Mouse (Mus musculus): ENCODE measurements around the gene Gm11444. TPM values are rescaled to one million over a fixed set of nuclear protein-coding genes. Genes with fewer than 3 reads are reported as not detected.

Gm11444 gene
- polyA plus RNA-seq, 1 experiment: not detected

DNA sequence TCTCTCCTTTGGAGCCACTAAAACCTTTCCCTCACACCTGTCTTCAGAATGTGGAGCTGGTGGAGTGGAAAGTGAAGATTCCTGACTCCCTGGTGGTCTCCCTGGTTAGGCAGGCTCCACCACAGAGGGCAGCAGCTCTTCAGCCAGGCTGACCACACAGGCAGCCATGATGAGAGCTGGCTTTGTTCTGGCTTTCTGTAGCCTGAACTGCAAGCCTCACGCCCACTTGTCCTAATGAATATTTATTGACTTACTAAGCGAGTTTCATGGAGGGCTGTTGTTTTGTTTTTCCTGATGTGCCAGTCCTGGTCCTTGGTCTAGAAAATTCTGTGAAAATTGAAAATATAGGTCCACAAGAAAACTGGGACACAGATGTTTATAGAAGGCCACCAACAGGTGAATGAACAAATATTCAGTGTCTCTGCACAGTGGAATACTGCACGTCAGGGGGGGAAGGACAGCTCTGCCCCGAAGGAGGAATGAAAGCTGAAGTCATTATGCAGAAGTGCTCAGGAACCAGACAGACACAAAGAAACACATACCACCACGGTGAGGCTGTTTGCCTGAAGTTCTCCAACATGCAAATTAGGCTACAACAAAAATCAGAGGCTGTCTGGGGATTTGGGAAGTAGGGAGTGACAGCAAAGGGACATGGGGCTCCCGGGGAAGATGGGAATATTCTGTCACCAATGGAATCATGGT lies 8.0 kb upstream of the Gm11444 start:
- no peak for DNase-seq (ENCODE audit: low read depth)

DNA sequence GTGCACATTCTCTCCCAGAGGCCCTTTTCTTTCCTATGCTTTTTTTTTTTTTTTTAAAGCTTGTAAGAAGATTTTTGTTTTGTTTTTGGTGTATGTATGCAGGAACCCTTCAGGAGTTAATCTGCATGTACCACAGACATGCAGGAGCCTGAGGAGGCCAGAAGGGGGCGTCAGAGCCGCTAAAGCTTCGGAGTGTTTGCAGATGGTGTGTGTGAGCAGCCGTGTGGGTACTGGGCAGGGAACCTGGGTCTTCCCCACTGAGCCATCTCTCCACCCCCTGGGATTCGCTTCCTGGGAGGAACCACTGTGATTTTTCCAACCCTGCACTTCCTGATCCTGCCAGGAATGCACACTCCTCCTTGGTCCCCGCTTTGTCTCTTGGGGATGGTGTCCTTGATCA lies 625 bp upstream of the Gm11444 start:
- no peak for DNase-seq (ENCODE audit: low read depth)

DNA sequence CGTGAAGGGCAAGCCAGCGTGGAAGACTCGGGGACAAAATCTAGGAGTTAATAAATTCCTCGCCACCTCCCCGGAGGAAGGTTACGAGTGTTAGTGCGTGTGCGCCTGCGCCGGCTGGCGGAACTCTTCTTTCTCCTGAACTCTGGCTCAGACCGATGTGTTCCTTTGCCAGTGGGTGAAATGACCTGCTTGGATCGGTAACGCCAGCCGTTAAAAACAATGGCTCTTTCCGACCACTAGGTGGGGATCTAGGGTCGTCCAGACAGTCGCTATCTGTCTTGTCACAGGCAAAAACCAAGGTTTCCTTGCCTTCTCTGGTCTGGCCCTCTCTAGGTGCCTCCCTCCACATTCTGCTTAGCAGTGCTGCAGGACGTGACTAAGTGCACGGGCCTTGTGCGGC lies 1.1 kb downstream of the Gm11444 start:
- DNase-seq (ENCODE audit: low read depth): no peak

DNA sequence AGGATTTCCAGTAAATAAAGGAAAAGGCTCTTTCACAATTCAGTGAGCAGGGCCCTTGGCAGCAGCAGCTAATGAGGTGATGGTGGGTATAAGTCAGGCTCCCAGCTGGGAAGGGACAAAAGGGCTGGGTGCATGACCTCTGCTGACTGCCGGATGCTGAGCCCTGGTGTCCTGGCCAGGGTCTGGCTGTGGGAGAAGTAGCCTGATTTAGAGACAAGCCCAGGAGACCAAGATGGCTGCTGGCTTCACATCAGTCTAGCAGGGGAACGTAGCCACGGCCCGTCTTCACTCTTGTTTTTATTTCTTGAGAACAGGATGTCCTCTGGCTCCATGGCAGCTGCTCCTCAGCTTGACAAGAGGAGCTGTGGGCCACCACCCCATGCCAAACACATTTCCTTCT lies 3.6 kb downstream of the Gm11444 start:
- DNase-seq (ENCODE audit: low read depth): no peak

DNA sequence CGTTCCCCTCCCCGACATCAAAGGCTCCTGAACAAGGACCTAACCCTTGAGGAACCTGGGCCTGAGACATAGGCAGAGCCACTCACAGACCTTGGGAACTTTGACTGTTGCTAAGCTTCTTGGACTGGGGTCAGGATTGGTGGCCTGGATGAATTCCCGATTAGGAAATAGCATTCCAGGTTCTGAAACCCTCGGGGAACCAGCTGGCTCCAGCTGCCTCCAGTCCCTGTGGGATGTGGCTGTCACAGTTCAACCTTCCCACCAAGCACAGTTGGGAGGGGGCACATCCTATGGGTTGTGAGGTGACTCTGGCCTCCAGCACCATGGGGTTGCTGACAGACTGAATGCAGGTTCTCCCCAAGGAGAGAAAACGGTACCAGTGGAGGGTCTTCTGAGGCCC lies 4.2 kb downstream of the Gm11444 start:
- no peak for DNase-seq (ENCODE audit: low read depth)

DNA sequence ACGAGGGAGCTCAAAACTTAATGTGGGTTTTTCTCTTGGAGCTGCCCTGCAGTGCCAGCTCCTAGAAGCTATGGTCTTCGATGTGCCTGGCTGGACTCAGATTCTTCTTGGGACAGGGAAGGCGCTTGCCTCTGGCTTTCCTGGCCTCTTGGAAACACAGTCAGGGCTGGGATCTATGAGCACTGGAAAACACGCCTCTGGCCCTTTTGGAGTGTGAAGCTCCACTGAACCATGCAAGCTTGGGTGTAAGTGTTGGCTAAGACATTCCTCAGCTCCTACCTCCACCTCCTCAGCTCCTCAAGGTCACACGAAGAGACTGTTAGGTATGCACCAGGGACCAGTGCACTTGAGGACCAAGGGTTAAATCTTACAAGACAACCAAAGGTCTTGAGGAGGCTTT lies 5.2 kb downstream of the Gm11444 start:
- no peak for DNase-seq (ENCODE audit: low read depth)

DNA sequence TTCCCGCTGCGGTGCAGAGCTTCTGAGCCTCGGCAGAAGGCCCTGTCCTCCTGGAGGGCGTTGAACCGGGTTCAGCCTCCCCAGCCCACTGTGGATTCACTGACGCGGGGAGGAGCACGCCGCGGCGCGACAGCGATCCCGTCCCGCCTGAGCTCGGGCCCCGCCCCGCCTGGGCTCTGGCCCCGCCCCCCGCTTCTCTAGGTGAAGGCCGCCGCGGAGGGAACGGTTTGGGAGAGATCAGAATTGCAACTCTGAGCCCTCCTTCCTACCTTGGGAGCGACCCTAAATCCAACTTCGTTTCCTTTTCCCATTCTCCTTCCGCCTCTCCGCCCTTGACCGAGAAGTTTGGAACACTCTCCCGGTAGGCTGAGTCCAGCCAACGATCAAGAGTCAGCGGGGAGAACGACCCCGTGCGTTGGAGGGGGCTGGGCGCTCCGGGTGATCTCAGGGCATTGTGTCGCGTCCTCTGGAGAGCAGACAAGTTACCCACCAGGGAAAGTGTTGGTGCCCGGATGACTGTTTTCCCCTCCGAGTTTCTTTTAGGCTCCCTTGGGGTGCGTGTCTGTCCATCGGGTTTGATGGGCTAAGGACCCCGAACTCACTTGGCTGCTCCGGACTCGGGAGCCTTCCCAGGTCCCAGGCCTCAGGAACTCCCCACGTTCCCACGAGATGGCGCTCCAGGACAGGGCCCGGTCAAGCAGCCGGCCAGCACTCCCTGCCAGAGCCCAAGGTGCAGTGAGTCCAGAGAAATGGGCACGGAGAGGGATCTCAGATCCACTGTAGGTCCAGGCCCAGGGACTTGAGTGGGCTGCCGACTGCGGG lies 5.8 kb downstream of the Gm11444 start:
- DNase-seq (ENCODE audit: low read depth): no peak

DNA sequence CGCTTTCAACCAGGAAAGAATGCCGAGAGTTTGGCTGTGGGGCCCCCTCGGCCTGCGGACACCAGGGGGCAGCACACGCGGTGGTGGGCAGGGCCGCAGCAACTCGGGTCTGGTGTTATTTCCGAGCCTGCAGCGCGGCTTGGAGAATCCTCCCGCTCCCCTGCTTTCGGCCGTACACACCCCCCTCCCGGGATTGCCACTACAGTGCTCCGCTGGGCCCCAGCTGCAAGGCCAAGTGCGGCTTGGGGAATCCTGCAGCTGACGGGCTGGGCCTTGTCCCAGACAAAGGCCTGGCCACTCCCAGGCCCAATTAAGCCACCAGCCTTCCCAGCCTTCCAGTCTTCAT lies 6.8 kb downstream of the Gm11444 start:
- DNase-seq (ENCODE audit: low read depth): no peak

DNA sequence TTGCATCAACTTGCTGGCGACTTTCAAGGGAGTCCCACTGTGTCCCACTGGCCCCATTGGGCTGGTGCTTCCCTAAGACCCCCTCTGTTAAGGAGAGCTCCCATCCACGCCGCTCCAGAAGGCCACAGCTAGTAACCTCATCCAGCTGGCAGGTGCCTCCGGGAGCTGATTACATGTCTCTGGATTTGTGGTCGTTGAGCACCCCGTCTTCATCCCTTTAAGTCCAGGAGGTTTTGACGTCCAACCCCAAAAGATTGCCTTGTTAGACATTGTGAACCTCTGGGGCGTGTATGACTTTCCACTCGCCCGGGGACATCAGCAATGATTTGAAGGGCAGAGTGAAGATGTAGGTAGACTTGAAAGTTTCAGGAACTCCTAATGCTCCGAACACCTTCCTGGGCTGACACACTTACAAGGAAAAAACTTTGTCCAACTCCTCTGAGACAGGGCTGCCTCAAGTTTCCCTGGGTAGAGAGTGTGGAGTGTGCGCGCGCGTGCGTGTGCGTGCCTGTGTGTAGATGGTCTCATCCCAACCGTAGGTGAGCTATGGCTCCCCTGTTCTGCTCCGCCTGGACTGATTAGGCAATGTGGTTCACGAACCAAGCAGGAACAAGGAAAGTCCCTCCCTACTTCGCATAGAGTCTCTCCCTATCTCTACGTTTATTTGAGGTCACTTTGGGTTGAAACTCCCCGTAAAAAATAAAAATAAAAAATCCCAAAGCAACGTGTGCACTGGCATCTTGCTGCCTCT lies 7.4 kb downstream of the Gm11444 start:
- DNase-seq (ENCODE audit: low read depth): no peak

DNA sequence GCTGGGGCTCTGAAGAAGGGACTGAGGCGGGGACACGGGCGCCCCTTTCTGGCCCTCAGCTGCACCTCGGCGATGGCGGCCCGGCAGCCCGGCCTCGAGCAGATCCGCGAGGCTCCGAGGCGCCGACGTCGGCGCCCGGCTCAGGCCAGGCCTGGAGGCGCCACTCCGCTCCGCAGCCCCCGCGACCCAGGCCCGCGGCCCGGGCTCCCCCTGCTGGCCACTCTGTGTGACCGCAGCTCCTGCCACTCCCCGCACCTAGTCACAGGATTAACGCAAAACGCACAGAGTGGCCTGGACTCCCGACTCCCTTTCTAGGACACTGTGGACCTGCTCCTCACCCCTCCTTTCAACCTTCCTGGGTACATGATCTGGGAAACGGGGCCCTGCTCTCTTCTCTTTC lies 8.2 kb downstream of the Gm11444 start:
- no peak for DNase-seq (ENCODE audit: low read depth)

DNA sequence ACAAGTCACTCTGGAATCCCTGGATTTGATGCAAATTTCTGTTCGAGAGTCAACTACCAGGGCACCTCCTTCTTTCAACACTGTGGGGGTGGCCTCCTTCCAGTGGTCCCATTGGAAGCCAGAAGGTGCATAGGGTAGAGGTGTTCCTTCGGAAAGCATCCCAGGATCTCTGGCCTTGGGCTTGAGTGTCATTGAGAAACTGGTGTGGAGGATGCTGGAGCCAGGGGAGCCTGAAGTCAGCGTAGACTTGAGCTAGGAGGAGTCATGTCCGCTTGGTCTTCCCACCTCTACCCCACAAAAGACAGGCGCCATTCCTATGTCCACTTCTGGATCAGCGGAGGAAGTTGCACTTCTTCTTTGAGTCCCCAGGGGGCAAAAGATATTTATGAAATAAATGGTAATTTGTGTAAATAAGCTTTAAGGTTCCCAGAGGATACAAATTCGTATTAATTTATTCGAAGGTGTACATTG lies 8.9 kb downstream of the Gm11444 start:
- DNase-seq (ENCODE audit: low read depth): no peak

DNA sequence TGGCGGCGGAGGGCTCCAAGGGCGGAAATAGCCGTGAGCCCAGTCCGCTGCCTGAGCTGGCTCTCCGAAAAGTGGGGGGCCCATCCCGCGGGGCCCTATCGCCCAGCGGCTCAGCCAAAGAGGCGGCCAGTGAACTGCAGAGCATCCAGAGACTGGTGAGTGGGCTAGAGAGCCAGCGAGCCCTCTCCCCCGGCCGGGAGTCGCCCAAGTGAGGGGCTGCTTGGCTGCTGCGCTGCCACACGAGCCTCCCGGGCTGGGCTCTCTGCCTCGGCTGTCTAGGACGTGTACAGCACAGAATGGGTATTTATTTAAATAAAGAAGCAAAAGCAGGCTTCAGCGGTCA lies 9.4 kb downstream of the Gm11444 start:
- no peak for DNase-seq (ENCODE audit: low read depth)

DNA sequence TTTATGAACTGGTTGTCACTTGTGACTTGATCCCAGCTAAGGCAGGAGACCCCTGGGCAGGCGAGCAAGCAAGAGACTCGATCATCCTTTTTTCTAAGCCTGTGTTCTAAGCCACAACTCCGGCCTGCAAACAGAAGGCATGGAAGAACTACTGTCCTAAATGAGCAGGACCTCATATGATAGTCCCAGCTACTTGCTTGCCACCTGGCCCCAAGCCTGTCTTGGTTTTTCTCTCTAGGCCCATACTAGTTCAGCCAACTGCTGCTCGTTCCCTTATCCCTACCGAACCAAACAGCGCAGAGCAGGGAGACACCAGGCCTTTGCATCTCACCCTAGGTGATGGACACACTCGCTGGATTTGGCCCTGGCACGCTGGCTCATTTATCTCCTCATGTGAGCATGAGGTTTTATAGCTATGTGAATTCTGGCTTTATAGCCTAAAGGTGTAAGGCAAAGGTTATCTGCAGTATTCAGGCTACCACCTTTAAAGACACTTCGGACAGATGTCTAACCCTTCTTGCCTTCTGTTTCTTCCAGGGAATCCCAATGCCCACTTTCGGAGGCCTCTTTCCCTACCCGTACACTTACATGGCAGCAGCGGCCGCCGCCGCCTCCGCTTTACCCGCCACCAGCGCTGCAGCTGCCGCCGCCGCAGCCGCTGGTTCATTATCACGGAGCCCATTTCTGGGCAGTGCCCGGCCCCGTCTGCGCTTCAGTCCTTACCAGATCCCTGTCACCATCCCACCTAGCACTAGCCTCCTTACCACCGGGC lies 9.9 kb downstream of the Gm11444 start:
- DNase-seq (ENCODE audit: low read depth): no peak

DNA sequence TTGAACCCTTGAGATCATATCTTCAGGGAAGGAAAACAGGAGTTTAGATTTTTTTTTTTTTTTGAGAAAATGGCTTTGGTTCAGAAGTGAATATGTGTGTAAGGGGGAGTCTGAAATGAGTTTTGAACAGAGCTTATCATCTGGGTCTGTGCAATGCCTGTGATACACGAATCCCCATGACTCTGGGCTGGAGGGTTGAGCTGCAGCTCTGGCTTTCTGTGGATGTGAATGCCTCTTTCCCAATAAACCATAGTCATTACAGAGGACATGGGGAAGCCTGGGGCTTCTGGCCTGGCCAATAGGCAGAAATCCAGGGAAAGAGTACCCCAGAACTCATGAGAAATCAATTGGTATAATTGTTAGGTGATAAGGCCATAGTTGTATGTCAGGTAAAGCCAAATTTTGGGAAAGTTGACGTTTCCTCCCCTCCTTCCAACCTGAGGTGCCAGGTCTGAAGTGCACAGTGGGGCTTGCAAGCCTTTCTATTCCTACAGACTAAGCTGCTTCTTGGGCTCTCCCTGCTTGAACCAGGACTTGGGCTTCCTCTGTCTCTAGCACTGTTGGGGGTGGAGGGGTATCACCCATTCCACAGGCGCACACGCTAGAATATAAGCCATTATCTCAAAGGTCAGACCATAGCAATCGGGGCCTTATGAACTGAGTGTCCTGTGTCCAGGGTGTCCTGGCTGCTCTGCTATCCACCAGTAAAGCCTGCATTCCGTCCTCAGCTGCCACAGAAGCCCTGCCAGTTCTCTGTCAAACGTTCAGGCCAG lies 10.7 kb downstream of the Gm11444 start:
- no peak for DNase-seq (ENCODE audit: low read depth)

DNA sequence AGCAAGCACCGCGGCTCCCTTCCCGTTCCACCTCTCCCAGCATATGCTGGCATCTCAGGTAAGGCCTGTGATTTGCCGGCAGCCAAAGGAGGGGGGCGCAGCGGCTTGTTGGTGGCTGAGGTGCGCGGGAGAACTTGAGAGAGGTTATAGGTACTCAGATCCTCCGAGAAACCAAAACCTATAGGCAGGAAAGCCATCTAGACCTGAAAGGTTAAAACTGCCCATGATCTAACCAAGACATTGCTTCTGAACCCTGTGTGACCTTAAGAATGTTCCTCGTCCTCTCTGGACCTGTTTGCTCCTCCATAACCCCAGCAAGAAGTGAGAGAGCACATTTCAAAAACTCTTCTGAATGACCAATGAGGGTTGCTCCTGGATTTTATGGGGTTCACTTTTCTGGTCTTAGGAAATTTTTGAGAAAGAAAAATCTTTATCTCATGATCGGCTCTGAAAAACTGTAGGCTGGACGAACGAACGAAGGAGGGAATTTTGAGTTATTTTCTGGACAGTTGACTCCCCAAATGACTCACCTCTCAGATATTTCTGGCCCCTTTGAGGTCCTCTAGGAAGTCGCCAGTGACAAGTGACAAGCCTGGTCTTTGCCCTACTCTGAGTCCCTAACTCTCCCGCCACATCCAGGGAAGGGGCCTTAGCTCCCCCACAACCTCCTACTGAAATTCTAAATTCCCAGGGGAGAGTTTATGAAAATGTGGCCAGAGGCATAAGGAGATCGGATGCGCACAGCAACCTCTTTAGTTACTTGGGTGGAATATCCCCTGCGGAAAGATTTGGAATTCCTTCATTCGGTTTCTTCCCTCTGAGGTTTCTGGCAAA lies 11.5 kb downstream of the Gm11444 start:
- no peak for DNase-seq (ENCODE audit: low read depth)

DNA sequence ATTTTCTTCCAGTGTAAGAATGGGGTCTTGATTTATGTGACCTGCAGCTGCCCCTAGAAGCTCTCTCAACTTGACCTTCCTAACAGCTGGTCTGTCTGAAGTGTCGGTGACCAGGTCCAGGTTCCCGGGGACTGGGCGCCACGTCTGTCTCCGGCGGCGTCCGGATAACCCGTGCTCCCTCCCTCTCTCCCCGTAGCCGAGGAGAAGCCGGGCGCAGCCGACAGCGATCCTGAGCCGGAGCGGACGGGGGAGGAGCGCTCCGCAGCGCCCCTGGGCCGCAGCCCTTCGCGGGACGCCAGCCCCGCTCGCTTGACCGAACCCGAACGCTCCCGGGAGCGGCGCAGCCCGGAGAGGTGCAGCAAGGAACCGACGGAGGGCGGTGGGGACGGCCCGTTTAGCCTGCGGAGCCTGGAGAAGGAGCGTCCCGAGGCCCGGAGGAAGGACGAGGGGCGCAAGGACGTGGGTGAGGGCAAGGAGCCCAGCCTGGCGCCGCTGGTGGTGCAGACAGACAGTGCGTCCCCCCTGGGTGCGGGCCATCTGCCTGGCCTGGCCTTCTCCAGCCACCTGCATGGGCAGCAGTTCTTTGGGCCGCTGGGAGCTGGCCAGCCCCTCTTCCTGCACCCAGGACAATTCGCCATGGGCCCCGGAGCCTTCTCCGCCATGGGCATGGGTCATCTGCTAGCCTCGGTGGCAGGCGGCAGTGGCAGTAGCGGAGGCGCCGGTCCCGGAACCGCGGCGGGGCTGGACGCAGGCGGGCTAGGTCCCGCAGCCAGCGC lies 12.3 kb downstream of the Gm11444 start:
- no peak for DNase-seq (ENCODE audit: low read depth)

DNA sequence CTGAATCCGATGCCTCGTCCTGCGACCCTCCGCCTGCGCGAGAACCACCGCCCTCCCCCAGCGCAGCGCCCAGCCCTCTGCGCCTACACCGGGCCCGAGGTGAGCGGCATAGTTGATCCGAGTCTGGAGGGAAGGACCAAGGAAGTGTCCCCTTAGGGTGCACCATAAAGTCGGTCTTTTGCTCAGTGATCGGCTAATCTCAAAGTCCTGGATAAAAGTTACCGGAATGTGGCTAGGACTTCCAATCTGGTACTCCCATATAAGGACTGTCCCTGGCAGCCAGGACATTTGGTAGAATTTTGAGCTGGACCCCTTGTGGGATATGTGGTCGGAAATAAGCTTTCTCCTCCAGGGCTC lies 12.9 kb downstream of the Gm11444 start:
- DNase-seq (ENCODE audit: low read depth): no peak

DNA sequence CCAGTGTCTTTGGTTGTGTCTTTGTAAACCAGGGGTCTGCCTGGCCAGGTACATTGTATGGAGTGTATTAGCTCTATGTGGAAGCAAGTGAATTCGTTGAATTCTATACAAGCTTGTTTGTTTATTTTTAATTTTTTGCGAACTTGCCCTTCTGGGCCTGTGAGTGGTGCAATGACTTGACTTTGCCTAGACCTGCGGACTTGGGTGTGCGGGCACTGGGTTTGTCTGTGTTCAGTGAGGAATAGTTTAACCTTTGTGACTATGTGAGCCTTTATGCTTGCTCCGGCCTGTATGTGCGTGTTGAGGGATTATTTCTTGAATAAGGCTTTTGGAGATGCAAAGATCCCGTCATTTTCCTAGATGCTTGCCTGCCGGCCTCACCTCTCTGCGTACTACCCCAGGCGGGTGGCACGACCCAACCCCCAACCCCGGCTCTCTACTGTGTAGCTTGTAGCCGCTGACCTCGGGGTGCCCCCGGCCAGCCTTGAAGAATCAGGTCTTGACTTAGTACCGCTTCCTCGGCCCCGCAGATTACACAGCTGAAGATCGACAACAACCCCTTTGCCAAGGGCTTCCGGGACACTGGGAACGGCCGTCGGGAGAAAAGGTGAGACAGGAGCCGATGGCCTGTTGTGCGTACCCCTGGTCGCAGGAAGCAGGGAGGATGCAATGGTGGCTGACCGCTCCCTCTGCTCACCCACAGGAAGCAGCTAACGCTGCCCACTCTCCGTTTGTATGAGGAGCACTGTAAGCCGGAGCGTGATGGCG lies 13.4 kb downstream of the Gm11444 start:
- no peak for DNase-seq (ENCODE audit: low read depth)

Data from gonadal fat pad, adult 2 months (tissue).